Mouse (Mus musculus) hindbrain, embryonic 16.5 days (tissue): ENCODE data around the gene Pcgf5. TPM values are rescaled to one million over a fixed set of nuclear protein-coding genes. Genes with fewer than 3 reads are reported as not detected.

Source experiments
- ATAC-seq: fragments of 200-750 bp; cut with Nextera tagmentation; 2 replicates; pipeline ENCODE4 v1.8.0; 2017; ENCODE audit warnings: moderate TSS enrichment, moderate library complexity
- H3K27ac ChIP-seq: fragments of 300-500 bp; sonication (generic); 2 replicates; pipeline ENCODE4 v1.5.1; 2014; ENCODE audit warnings: low read depth, mild to moderate bottlenecking, control low read depth, low read length, moderate library complexity
- H3K27me3 ChIP-seq: fragments of 300-500 bp; sonication (generic); replicated peaks from 2 replicates; pipeline ENCODE4 v1.6.1; 2014; ENCODE audit warnings: low read length; ENCODE audit not compliant: control insufficient read depth, insufficient read depth
- H3K36me3 ChIP-seq: fragments of 300-500 bp; sonication (generic); 2 replicates; pipeline ENCODE4 v1.6.1; 2014; ENCODE audit warnings: mild to moderate bottlenecking, low read length, moderate library complexity, mixed read lengths; ENCODE audit not compliant: control insufficient read depth, insufficient read depth
- H3K4me1 ChIP-seq: fragments of 300-500 bp; sonication (generic); 2 replicates; pipeline ENCODE4 v1.6.1; 2014; ENCODE audit warnings: low read depth, low read length; ENCODE audit not compliant: control insufficient read depth, insufficient read depth
- H3K4me2 ChIP-seq: fragments of 300-500 bp; sonication (generic); 2 replicates; pipeline ENCODE4 v1.6.1; 2014; ENCODE audit warnings: mild to moderate bottlenecking, low read length, control low read depth, moderate library complexity
- H3K4me3 ChIP-seq: fragments of 300-500 bp; sonication (generic); 2 replicates; pipeline ENCODE4 v1.5.1; 2014; ENCODE audit warnings: mild to moderate bottlenecking, low read length, control low read depth, moderate library complexity
- H3K9ac ChIP-seq: fragments of 300-500 bp; sonication (generic); 2 replicates; pipeline ENCODE4 v1.6.1; 2014; ENCODE audit warnings: low read depth, mild to moderate bottlenecking, control low read depth, low read length, moderate library complexity
- H3K9me3 ChIP-seq: fragments of 300-500 bp; sonication (generic); 2 replicates; pipeline ENCODE4 v1.6.1; 2014; ENCODE audit warnings: mild to moderate bottlenecking, low read length, moderate library complexity; ENCODE audit not compliant: control insufficient read depth
- WGBS: fragments of 180-500 bp; shearing (Covaris S2); extraction: QIAGEN DNeasy Blood & Tissue Kit; methylation state at CpG from one replicate; pipeline ENCODE4 v1.1.7; 2014; 5-methylcytosine and 5-hydroxymethylcytosine counted together
- polyA plus RNA-seq: library from polyadenylated mRNA; unstranded; fragments of >200 nt; fragmentation: Nextera tagmentation; extraction: Ambion mirVana; gene quantifications from 2 replicates; pipeline ENCODE4 v1.2.1, GENCODE M21; 2015

Gene Pcgf5
- polyA plus RNA-seq, 1 experiment from 2014 or later: 7.2 TPM

GRCm38 (mm10) chr19:36409280-36409860, 61.3 kb downstream of the Pcgf5 start:
- peak overlapping the region; percentile 40; the same call in 1 of the 2 replicates for H3K27ac ChIP-seq
- peak; percentile 98 for ATAC-seq
- peaks cover 4% of the 10 kb centered on the region for H3K27me3 ChIP-seq
- H3K4me1 ChIP-seq: peaks cover 7% of the 10 kb centered on the region
- H3K9me3 ChIP-seq: no peaks in the 10 kb centered on the region
- H3K9ac ChIP-seq: peak overlapping the region; percentile 76
- H3K4me2 ChIP-seq: peak overlapping the region; percentile 95
- H3K36me3 ChIP-seq: no peaks in the 10 kb centered on the region
- under 1% methylated on average over 33 of the region's 53 CpGs for WGBS
- peak overlapping the region; percentile 74 for H3K4me3 ChIP-seq

- Histone ChIP-seq H3K4me1 (peaks cover 7% of the 10 kb centered on the region), H3K36me3 (no peaks in the 10 kb centered on the region), H3K27me3 (peaks cover 4% of the 10 kb centered on the region), H3K9me3 (no peaks in the 10 kb centered on the region), H3K4me3 (peak overlapping the region; percentile 74), H3K4me2 (peak overlapping the region; percentile 95), H3K27ac (peak overlapping the region; percentile 40; the same call in 1 of the 2 replicates), H3K9ac (peak overlapping the region; percentile 76)
- WGBS: 0% methylated on average over 53 of the region's 82 CpGs
- no peak; the same call in 1 of the 2 replicates for ATAC-seq
These were observed 61.8 kb downstream of the Pcgf5 start for GRCm38 (mm10) chr19:36409861-36410392.

- H3K4me3 ChIP-seq: no peak overlapping the region
- no peaks in the 10 kb centered on the region for H3K27me3 ChIP-seq
- H3K4me2 ChIP-seq: no peak overlapping the region
- no peaks in the 10 kb centered on the region for H3K9me3 ChIP-seq
- no peaks in the 10 kb centered on the region for H3K4me1 ChIP-seq
- no peak overlapping the region for H3K9ac ChIP-seq
- H3K36me3 ChIP-seq: no peaks in the 10 kb centered on the region
- no peak for ATAC-seq
- no peak overlapping the region for H3K27ac ChIP-seq
These were observed 71.8 kb downstream of the Pcgf5 start for GRCm38 (mm10) chr19:36419885-36420284.

- Histone ChIP-seq H3K36me3 (no peaks in the 10 kb centered on the region), H3K27me3 (no peaks in the 10 kb centered on the region), H3K9me3 (no peaks in the 10 kb centered on the region), H3K27ac (no peak overlapping the region), H3K4me3 (no peak overlapping the region), H3K9ac (no peak overlapping the region), H3K4me2 (no peak overlapping the region), H3K4me1 (no peaks in the 10 kb centered on the region)
- 94% methylated on average over 7 of the region's 7 CpGs for WGBS
- no peak for ATAC-seq
These were observed 79.2 kb downstream of the Pcgf5 start for GRCm38 (mm10) chr19:36427195-36427876.

GRCm38 (mm10) chr19:36428116-36428515, 80.0 kb downstream of the Pcgf5 start:
- Histone ChIP-seq H3K36me3 (no peaks in the 10 kb centered on the region), H3K27me3 (no peaks in the 10 kb centered on the region), H3K4me1 (no peaks in the 10 kb centered on the region), H3K27ac (no peak overlapping the region), H3K4me2 (no peak overlapping the region), H3K9ac (no peak overlapping the region), H3K9me3 (no peaks in the 10 kb centered on the region), H3K4me3 (no peak overlapping the region)
- no peak for ATAC-seq
- WGBS: 91% methylated on average over 4 of the region's 4 CpGs

- WGBS: 97% methylated on average over 1 of the region's 1 CpGs
- no peak for ATAC-seq
- Histone ChIP-seq H3K27me3 (no peaks in the 10 kb centered on the region), H3K9ac (no peak overlapping the region), H3K36me3 (no peaks in the 10 kb centered on the region), H3K4me2 (no peak overlapping the region), H3K9me3 (no peaks in the 10 kb centered on the region), H3K4me1 (no peaks in the 10 kb centered on the region), H3K4me3 (no peak overlapping the region), H3K27ac (no peak overlapping the region)
These were observed 81.2 kb downstream of the Pcgf5 start for GRCm38 (mm10) chr19:36429354-36429753.

GRCm38 (mm10) chr19:36433161-36433560, 85.1 kb downstream of the Pcgf5 start:
- Histone ChIP-seq H3K27me3 (no peaks in the 10 kb centered on the region), H3K4me2 (no peak overlapping the region), H3K9me3 (no peaks in the 10 kb centered on the region), H3K36me3 (no peaks in the 10 kb centered on the region), H3K9ac (no peak overlapping the region), H3K27ac (no peak overlapping the region), H3K4me1 (no peaks in the 10 kb centered on the region), H3K4me3 (no peak overlapping the region)
- no peak for ATAC-seq
- 92% methylated on average over 3 of the region's 3 CpGs for WGBS

GRCm38 (mm10) chr19:36439894-36440714, 92.0 kb downstream of the Pcgf5 start:
- H3K9ac ChIP-seq: no peak overlapping the region
- ATAC-seq: peak; percentile 72
- H3K36me3 ChIP-seq: no peaks in the 10 kb centered on the region
- H3K9me3 ChIP-seq: no peaks in the 10 kb centered on the region
- no peak overlapping the region for H3K4me2 ChIP-seq
- H3K4me3 ChIP-seq: no peak overlapping the region
- no peaks in the 10 kb centered on the region for H3K27me3 ChIP-seq
- no peaks in the 10 kb centered on the region for H3K4me1 ChIP-seq
- 48% methylated on average over 9 of the region's 9 CpGs for WGBS
- H3K27ac ChIP-seq: no peak overlapping the region
